Mouse (Mus musculus): Measurements from ENCODE around the gene Bri3bp.
"Not testable (repeated sequence)": the region's sequence is repeated elsewhere in the genome, so short reads cannot be mapped to it uniquely, and the experiment has no call there.

The Bri3bp gene

DNA sequence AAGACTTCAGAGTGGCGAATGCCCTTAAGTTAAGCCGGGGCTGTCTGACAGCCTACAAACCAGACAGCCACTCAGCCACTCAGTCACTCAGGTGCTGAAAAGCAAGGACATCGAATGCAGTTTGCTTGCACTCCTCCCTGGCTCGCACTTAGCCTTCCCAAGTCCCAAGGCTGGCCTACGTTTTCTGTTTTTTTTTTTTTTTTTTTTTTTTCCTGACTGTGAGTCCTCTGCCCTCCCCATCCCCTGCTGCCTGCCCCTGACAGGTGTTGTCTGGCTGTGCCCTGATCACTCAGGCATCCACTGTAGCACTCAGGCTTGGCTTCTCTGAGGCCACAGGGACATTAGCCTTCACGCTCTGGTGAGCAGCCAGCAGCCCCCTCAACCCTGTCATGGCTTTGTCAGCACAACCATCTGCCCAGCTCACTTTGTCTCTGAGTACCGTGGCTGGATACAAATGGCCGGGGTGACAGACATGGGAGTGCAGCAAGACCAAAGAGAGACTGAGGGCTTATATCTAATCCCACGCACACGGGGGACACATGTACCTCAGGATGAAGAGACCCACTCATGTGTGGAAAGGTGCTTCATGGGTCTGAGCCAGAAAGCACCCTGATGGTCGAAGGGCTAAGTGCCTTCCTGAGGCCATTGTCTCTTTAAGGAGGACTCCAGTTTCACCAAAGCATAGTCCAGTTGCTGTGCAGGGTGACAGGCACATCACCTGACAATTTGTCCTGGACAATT, 46.2 kb downstream of the Bri3bp start:
- DNase-seq, result peak; percentile 72

GRCm38 (mm10) chr5:125488116-125488455, 46.7 kb downstream of the Bri3bp start:
- no peak for DNase-seq

DNA sequence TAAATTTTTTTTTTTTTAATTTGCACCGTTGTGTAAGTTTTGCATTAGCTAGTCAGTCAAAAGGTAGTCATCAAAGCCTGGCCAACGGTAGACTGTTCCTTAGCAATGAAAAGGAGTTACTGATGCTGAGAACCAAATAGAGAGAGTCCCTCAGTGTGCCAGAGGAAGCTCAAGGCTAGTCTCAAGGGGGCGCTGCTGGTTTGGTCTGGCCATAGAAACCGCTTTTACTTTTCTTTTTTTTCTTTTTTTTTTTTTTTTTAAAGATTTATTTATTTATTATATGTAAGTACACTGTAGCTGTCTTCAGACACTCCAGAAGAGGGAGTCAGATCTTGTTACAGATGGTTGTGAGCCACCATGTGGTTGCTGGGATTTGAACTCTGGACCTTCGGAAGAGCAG, 47.6 kb downstream of the Bri3bp start:
- DNase-seq, result not testable (repeated sequence)

DNA sequence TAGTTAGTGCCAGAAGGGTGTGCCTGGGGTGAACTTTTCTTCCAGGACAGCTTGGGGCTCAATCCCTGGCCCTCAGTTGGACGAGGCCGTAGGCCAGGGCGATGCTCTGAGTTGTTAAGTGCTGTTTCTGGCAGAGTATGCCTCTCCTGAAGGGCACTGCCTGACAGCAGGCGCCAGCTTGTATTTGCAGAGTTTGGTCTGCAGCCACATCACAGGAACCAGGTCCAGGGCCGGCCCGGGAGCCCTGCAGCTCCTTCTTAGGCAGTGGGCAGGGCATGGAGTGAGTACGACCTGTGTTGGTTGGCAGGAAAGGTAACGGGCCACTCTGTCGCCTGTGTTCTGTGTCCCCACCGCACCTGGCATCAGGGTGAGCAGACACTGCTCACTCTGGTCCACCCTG, 49.7 kb downstream of the Bri3bp start:
- DNase-seq, result peak; percentile 69

- DNase-seq, result no peak
These were observed 51.2 kb downstream of the Bri3bp start for GRCm38 (mm10) chr5:125492379-125493092.

DNA sequence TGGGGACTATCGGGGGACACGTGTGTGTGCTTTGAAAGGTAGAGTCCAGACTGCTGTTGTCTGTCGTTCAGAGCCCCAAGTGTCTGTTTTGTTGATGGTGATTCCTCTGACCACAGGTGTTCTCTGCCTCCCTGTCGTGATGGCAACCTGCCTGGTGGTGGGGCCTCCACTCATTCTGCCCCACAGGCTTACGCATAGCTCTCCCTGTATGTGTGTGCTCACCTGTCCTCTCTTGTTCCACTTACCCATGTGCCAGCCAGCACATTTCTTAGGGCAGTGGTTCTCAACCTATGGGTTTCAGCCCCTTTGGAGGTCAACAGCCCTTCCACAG, 51.7 kb downstream of the Bri3bp start:
- no peak for DNase-seq

DNA sequence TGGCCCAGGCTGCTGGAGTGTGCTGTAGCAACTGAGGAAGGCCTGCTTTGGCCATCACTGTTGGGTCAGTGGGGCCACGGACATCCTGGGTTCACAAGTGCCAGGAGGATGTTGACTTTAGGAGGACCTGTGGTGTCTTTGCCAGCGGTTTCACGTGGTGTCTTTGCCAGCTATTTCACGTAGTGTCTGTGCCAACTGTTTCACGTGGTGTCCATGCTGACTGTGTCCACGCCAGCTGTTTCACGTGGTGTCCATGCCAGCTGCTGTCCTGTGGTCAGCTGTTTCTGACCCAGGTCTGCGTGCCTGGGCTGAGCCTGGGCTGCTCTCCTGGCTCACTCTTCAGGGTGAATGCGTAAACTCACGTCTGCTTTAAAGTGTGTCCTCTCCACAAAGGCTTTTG, 54.3 kb downstream of the Bri3bp start:
- DNase-seq, result no peak

DNA sequence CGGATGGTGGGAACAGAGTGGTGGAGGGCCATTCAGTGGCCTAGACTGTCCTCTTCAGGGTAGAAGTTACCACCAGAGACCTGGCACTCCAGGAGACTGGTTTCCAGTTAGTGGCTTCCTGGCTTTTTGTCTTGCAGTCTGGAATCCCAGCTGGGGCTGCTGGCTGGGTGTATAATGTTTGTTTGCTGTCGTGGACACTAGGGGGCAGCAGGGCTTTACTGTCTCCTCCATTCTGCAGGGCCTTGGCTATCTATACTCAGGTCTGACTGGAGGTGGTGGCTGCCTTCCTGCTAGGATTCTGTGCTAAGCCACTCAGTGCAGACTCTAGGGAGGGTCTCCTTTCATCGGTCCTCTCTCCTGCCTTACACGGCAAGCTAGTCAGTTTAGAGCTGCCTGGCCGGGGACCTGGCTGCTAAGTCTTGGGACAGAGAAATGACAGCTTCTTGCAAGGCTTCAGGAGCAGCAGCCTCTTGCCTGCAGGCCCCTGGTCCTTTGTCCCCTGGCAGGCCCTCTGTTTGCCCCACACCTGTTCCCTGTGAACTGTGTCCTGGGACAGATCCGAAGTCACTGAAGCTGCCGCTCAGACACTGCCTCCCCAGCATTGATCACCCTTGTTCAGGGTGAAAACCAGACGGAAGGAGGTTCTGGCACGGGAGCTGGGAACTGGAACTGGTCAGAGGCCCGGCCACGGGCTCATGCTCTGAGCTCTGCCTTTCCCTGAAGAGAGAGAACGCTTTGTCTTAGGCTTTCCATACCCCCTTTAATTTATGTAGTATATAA, 56.6 kb downstream of the Bri3bp start:
- peak; percentile 79 for DNase-seq

- no peak for DNase-seq
These were observed 60.1 kb downstream of the Bri3bp start for GRCm38 (mm10) chr5:125501505-125501904.

DNA sequence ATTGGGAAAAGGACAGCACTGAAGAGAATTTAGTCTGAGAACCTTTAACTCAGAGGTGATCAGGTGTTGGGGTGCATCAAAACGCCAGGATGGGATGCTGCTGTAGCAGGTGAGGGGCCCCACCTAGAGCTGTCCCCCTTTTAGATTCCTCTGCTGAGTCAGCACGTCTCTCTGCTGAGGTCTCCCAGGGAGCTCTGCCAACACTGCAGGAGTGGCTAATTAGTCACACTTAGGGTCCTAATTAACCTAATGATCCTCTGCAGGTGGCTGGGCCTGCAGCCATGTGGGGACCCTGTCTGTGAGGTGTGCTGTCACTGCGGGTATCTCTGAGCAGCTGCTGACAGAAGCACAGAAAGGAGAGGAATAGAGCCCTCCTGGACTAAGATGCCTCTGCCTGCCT, 60.8 kb downstream of the Bri3bp start:
- DNase-seq, result no peak

GRCm38 (mm10) chr5:125503628-125504027, 62.3 kb downstream of the Bri3bp start:
- no peak for DNase-seq

GRCm38 (mm10) chr5:125504692-125505091, 63.3 kb downstream of the Bri3bp start:
- DNase-seq, result no peak

GRCm38 (mm10) chr5:125505968-125506367, 64.6 kb downstream of the Bri3bp start:
- no peak for DNase-seq

DNA sequence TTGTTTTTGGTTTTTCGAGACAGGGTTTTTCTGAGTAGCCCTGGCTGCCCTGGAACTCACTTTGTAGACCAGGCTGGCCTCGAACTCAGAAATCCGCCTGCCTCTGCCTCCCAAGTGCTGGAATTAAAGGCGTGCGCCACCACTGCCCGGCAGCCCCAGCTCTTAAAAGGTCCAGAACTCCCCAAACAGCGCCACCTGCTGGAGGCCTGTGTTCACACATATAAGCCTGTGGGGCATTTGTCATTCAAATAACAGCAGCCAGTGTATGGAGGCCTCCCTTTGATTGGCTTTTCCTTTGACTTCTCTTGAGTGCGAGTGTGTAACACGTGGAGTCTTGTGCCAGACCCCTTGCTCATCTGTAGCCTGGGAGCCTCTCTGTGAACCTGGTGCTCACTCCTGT, 66.2 kb downstream of the Bri3bp start:
- DNase-seq, result no peak

DNA sequence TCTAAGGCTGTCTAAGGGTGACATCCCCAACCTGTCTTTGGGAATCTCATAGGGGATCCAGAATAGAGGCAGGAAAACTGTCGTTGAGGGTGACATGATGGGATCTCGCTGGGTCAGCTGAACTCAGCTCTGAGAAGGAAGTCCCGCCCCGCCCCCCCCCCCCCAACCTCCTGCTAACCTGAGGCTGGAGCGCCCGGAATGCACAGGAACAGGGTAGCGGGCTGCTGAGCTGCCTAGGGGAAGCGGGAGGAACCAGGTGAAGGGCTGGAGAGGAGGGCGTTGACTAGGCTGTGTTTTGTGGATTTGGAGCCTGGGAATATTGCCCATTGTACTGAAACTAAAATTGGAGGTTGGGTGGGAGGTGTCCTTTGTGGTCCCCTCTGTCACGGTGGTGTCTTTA, 66.6 kb downstream of the Bri3bp start:
- no peak for DNase-seq

DNA sequence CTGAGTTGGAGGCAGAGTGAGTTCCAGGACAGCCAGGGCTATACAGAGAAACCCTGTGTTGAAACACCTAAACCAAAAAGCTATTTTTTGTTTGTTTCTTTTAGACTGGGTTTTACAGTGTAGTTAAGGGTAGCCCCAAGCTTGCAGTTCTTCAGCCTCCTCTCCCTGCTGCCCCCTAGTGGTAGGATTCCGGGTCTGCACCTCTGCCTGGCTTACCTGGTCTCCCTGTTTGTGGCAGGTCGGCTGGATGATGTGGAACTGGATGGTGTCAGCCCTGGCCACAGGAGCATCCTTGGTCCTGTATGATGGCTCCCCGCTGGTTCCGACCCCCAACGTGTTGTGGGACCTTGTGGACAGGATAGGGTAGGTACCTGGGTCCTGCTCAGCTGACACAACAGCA, 68.2 kb downstream of the Bri3bp start:
- peak; percentile 56 for DNase-seq
